Mouse (Mus musculus): ENCODE data around the gene Gjd3.
A peak's percentile ranks its signal among the peaks of the same experiment; 100 is the strongest.

Gene Gjd3

GRCm38 (mm10) chr11:98933151-98933550, 49.7 kb downstream of the Gjd3 start:
- DNase-seq (ENCODE audit: low spot score): no peak

GRCm38 (mm10) chr11:98932293-98933091, 50.3 kb downstream of the Gjd3 start:
- DNase-seq (ENCODE audit: low spot score): peak; percentile 23

All from ovary, postnatal 14 days (tissue).